Mouse (Mus musculus): Measurements from ENCODE around the gene Ism1. TPM values are rescaled to one million over a fixed set of nuclear protein-coding genes. Genes with fewer than 3 reads are reported as not detected.

Gene Ism1
- polyA plus RNA-seq, 1 experiment = 3.1 TPM

GRCm38 (mm10) chr2:139804041-139804440 lies 126.1 kb downstream of the Ism1 start:
- WGBS = 73% methylated on average over 7 of the region's 7 CpGs
- Histone ChIP-seq H3K4me3 (replicated peaks; ENCODE audit: control insufficient read depth, low read depth, low read length) (no peak overlapping the region), H3K4me1 (ENCODE audit: control insufficient read depth, insufficient read depth, low read length) (no peaks in the 10 kb centered on the region), H3K27ac (ENCODE audit: control insufficient read depth, insufficient read depth, low read depth, low read length, poor library complexity) (no peak overlapping the region)
- TF ChIP-seq CTCF (IDR thresholded peaks at IDR 0.05; ENCODE audit: control insufficient read depth, insufficient read depth, low read length) = no peak
- TF ChIP-seq POLR2A (IDR thresholded peaks at IDR 0.05; ENCODE audit: borderline replicate concordance, control insufficient read depth, low read depth, low read length) = no peak

GRCm38 (mm10) chr2:139807887-139808286 lies 129.9 kb downstream of the Ism1 start:
- TF ChIP-seq POLR2A (IDR thresholded peaks at IDR 0.05; ENCODE audit: borderline replicate concordance, control insufficient read depth, low read depth, low read length) (no peak), CTCF (IDR thresholded peaks at IDR 0.05; ENCODE audit: control insufficient read depth, insufficient read depth, low read length) (no peak)
- Histone ChIP-seq H3K4me3 (replicated peaks; ENCODE audit: control insufficient read depth, low read depth, low read length) (no peak overlapping the region), H3K4me1 (ENCODE audit: control insufficient read depth, insufficient read depth, low read length) (no peaks in the 10 kb centered on the region), H3K27ac (ENCODE audit: control insufficient read depth, insufficient read depth, low read depth, low read length, poor library complexity) (no peak overlapping the region)
- 79% methylated on average over 6 of the region's 6 CpGs for WGBS

Other genes starting within 250 kb of the Ism1 start
- not detected in 2 replicates for gene Sptlc3, start 184.3 kb upstream of the Ism1 start, polyA plus RNA-seq (2011; ENCODE audit: insufficient read depth, insufficient read length, low replicate concordance, missing spikeins)